In genomic region chr17:71097209-71097597, GRCm38 (mm10) we compare ENCODE assay signal across 18 mouse cellular contexts.
DNase-seq lines count a peak whose midpoint lies in the region; ATAC-seq and TF ChIP-seq lines count a peak whose summit lies in the region.
"Had no signal": no experiment of that assay in that cellular context is flagged by ENCODE, and none has a peak within 500 bp of the region (broad histone marks: within the 10 kb centered on the region; RNA-seq: fewer than 3 reads in every experiment).

No protein-coding gene starts in this region.

- TF ChIP-seq CTCF in intestine, postnatal 0 days (IDR thresholded peaks at IDR 0.05; ENCODE audit: low read depth): no peak
- no peak for TF ChIP-seq CTCF in stomach, postnatal 0 days (IDR thresholded peaks at IDR 0.05; ENCODE audit: low read depth)

- 0 out of 2 replicates have a peak, but pooled peaks have one; percentile 54 for ATAC-seq in liver, embryonic 15.5 days (ENCODE audit: insufficient read depth)
- ATAC-seq in liver, embryonic 11.5 days (replicated peaks; ENCODE audit: low FRiP score): no peak
- ATAC-seq in intestine, postnatal 0 days: peak; percentile 53
- peak; percentile 85 for ATAC-seq in stomach, postnatal 0 days (ENCODE audit: low FRiP score, low TSS enrichment)
- ATAC-seq: Patski had no signal

- no peaks in the 10 kb centered on the region for H3K27me3 ChIP-seq in liver, embryonic 15.5 days
- no peaks in the 10 kb centered on the region for H3K27me3 ChIP-seq in liver, embryonic 11.5 days (replicated peaks; ENCODE audit: control insufficient read depth, insufficient read depth, low read length)
- H3K27me3 ChIP-seq in intestine, postnatal 0 days (replicated peaks; ENCODE audit: control insufficient read depth, insufficient read depth, low read length): no peaks in the 10 kb centered on the region
- H3K27me3 ChIP-seq in stomach, postnatal 0 days (ENCODE audit: control insufficient read depth, insufficient read depth, low read length): no peaks in the 10 kb centered on the region
- H3K27me3 ChIP-seq: CH12.LX; embryonic facial prominence, embryonic 12.5 days; forebrain, embryonic 12.5 days; hindbrain, embryonic 15.5 days; limb, embryonic 13.5 days; megakaryocyte, embryonic 14.5 days; Patski had no signal

- no peak overlapping the region for H3K4me3 ChIP-seq in liver, embryonic 15.5 days (replicated peaks)
- H3K4me3 ChIP-seq in liver, embryonic 11.5 days (ENCODE audit: low read depth, low read length): no peak overlapping the region
- no peak overlapping the region for H3K4me3 ChIP-seq in intestine, postnatal 0 days (ENCODE audit: low read depth, low read length)
- H3K4me3 ChIP-seq in stomach, postnatal 0 days (ENCODE audit: low read depth, low read length): no peak overlapping the region
- H3K4me3 ChIP-seq: embryonic facial prominence, embryonic 12.5 days; forebrain, embryonic 12.5 days; hindbrain, embryonic 15.5 days; limb, embryonic 13.5 days; megakaryocyte, embryonic 14.5 days had no signal

- H3K9me3 ChIP-seq in liver, embryonic 15.5 days (replicated peaks): no peaks in the 10 kb centered on the region
- H3K9me3 ChIP-seq in liver, embryonic 11.5 days (ENCODE audit: control insufficient read depth, low read length): no peaks in the 10 kb centered on the region
- H3K9me3 ChIP-seq in intestine, postnatal 0 days (ENCODE audit: control insufficient read depth): no peaks in the 10 kb centered on the region
- H3K9me3 ChIP-seq in stomach, postnatal 0 days (ENCODE audit: control insufficient read depth, low read length): no peaks in the 10 kb centered on the region
- H3K9me3 ChIP-seq: embryonic facial prominence, embryonic 12.5 days; forebrain, embryonic 12.5 days; hindbrain, embryonic 15.5 days; limb, embryonic 13.5 days; megakaryocyte, embryonic 14.5 days had no signal

- intact Hi-C loops in heart, postnatal 25 days (cut with DNase I): no loop called here

- peak; percentile 94 for DNase-seq in heart, adult 11 months
- no peak for DNase-seq in heart, postnatal 25 days (ENCODE audit: low spot score)
- no peak for DNase-seq in liver, embryonic 11.5 days (ENCODE audit: low spot score)
- DNase-seq in stomach, postnatal 0 days (ENCODE audit: low spot score): peak; percentile 50
- no peak for DNase-seq in left cerebral cortex, adult 8-10 months (ENCODE audit: low spot score in 2 of 2)
- DNase-seq: adrenal gland, adult 8-10 months; gastrocnemius, postnatal 25 days; right cerebral cortex, postnatal 25 days; thymus, postnatal 36 days had no signal

- no peak for TF ChIP-seq EP300 in stomach, postnatal 0 days (optimal IDR thresholded peaks at IDR 0.05)

- H3K4me1 ChIP-seq in liver, embryonic 15.5 days (replicated peaks): peaks cover 4% of the 10 kb centered on the region; the same call in 1 of the 2 replicates
- no peaks in the 10 kb centered on the region for H3K4me1 ChIP-seq in liver, embryonic 11.5 days (replicated peaks; ENCODE audit: control insufficient read depth, insufficient read depth, low read length)
- H3K4me1 ChIP-seq in intestine, postnatal 0 days (replicated peaks; ENCODE audit: control insufficient read depth, insufficient read depth, low read length): 0 out of 2 replicates have a peak, but pooled peaks cover 3% of the 10 kb centered on the region
- peaks cover 3% of the 10 kb centered on the region; the same call in 1 of the 2 replicates for H3K4me1 ChIP-seq in stomach, postnatal 0 days (replicated peaks; ENCODE audit: control insufficient read depth, insufficient read depth)
- H3K4me1 ChIP-seq: hindbrain, embryonic 15.5 days had no signal

- WGBS in liver, embryonic 15.5 days (ENCODE audit: insufficient replicate concordance): 67% methylated on average over 6 of the region's 6 CpGs
- WGBS in liver, embryonic 11.5 days: 88% methylated on average over 6 of the region's 6 CpGs
- 29% methylated on average over 6 of the region's 6 CpGs for WGBS in intestine, postnatal 0 days
- WGBS in stomach, postnatal 0 days: 38% methylated on average over 6 of the region's 6 CpGs

- no peak overlapping the region for H3K27ac ChIP-seq in liver, embryonic 15.5 days (replicated peaks)
- H3K27ac ChIP-seq in liver, embryonic 11.5 days (ENCODE audit: low read depth, low read length): no peak overlapping the region
- H3K27ac ChIP-seq in intestine, postnatal 0 days (ENCODE audit: low read depth, low read length): peak overlapping the region; percentile 58
- peak overlapping the region; percentile 8 for H3K27ac ChIP-seq in stomach, postnatal 0 days (replicated peaks)
- H3K27ac ChIP-seq: embryonic facial prominence, embryonic 12.5 days; forebrain, embryonic 12.5 days; hindbrain, embryonic 15.5 days; limb, embryonic 13.5 days had no signal

- H3K4me2 ChIP-seq in liver, embryonic 15.5 days: no peak overlapping the region
- H3K4me2 ChIP-seq in liver, embryonic 11.5 days: no peak overlapping the region
- H3K4me2 ChIP-seq in intestine, postnatal 0 days (replicated peaks; ENCODE audit: low read depth): no peak overlapping the region
- H3K4me2 ChIP-seq in stomach, postnatal 0 days (replicated peaks; ENCODE audit: low read depth): no peak overlapping the region
- H3K4me2 ChIP-seq: embryonic facial prominence, embryonic 12.5 days; forebrain, embryonic 12.5 days; hindbrain, embryonic 15.5 days; limb, embryonic 13.5 days had no signal

- no peaks in the 10 kb centered on the region for H3K36me3 ChIP-seq in liver, embryonic 15.5 days (replicated peaks)
- no peaks in the 10 kb centered on the region for H3K36me3 ChIP-seq in liver, embryonic 11.5 days (ENCODE audit: control insufficient read depth, insufficient read depth, low read length)
- H3K36me3 ChIP-seq in intestine, postnatal 0 days (ENCODE audit: control insufficient read depth, insufficient read depth): no peaks in the 10 kb centered on the region
- no peaks in the 10 kb centered on the region for H3K36me3 ChIP-seq in stomach, postnatal 0 days (ENCODE audit: control insufficient read depth, insufficient read depth, low read length)
- H3K36me3 ChIP-seq: embryonic facial prominence, embryonic 12.5 days; forebrain, embryonic 12.5 days; hindbrain, embryonic 15.5 days; limb, embryonic 13.5 days had no signal

- H3K9ac ChIP-seq in liver, embryonic 15.5 days: no peak overlapping the region
- H3K9ac ChIP-seq in liver, embryonic 11.5 days (ENCODE audit: low read depth, low read length): no peak overlapping the region
- no peak overlapping the region for H3K9ac ChIP-seq in intestine, postnatal 0 days (ENCODE audit: low read depth, low read length)
- H3K9ac ChIP-seq in stomach, postnatal 0 days (ENCODE audit: low read length): no peak overlapping the region
- H3K9ac ChIP-seq: embryonic facial prominence, embryonic 12.5 days; forebrain, embryonic 12.5 days; hindbrain, embryonic 15.5 days; limb, embryonic 13.5 days had no signal

Comparison
In these comparisons a context has a peak if more than half of its experiments do, and no peak if none do; other contexts are left out.
1. DNase-seq: peak in heart, adult 11 months (single experiment) and stomach, postnatal 0 days (single experiment); none in heart, postnatal 25 days (single experiment), liver, embryonic 11.5 days (single experiment) and left cerebral cortex, adult 8-10 months (0 of 2).
2. H3K27ac ChIP-seq: peak in intestine, postnatal 0 days (single experiment) and stomach, postnatal 0 days (single experiment); none in liver, embryonic 15.5 days (single experiment) and liver, embryonic 11.5 days (single experiment).